In the genomic region with DNA sequence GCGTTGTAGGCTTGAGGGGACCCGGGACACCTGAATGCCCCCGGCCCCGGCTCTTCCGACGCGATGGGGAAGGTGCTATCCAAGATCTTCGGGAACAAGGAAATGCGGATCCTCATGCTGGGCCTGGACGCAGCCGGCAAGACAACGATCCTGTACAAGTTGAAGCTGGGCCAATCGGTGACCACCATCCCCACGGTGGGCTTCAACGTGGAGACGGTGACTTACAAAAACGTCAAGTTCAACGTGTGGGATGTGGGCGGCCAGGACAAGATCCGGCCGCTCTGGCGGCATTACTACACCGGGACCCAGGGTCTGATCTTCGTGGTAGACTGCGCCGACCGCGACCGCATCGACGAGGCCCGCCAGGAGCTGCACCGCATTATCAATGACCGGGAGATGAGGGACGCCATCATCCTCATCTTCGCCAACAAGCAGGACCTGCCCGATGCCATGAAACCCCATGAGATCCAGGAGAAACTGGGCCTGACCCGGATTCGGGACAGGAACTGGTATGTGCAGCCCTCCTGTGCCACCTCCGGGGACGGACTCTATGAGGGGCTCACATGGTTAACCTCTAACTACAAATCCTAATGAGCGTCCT, we compare ENCODE assay signal across 8 mouse cellular contexts. TPM values are rescaled to one million over a fixed set of nuclear protein-coding genes. Genes with fewer than 3 reads are reported as not detected.
DNase-seq lines count a peak whose midpoint lies in the region; ATAC-seq lines count a peak whose summit lies in the region.

No protein-coding gene starts in this region.

- peak overlapping the region; percentile 76 for H3K4me3 ChIP-seq in brown adipose tissue, adult 24 weeks (ENCODE audit: insufficient read depth, low read depth, low read length)
- peak overlapping the region; percentile 95 for H3K4me3 ChIP-seq in hindbrain, embryonic 15.5 days
- peak overlapping the region; percentile 99 for H3K4me3 ChIP-seq in liver, embryonic 15.5 days (replicated peaks)
- peak overlapping the region; percentile 99 for H3K4me3 ChIP-seq in neural tube, embryonic 12.5 days

- under 1% methylated on average over 42 of the region's 42 CpGs for WGBS in hindbrain, embryonic 15.5 days
- under 1% methylated on average over 42 of the region's 42 CpGs for WGBS in liver, embryonic 15.5 days (ENCODE audit: insufficient replicate concordance)
- under 1% methylated on average over 42 of the region's 42 CpGs for WGBS in neural tube, embryonic 12.5 days

- peak; percentile 46 to 48 for DNase-seq in right cerebral cortex, postnatal 10 days (ENCODE audit: low spot score in 2 of 2)
- no peak for DNase-seq in right cerebral cortex, postnatal 25 days
- peak; percentile 10 to 11 for DNase-seq in frontal cortex, postnatal 36 days (ENCODE audit: low spot score in 2 of 2)
- no peak for DNase-seq in c-Kit-positive CD71-positive TER-119-positive erythroid progenitor cells, embryonic 14.5 days (ENCODE audit: low spot score)

- H3K4me2 ChIP-seq in hindbrain, embryonic 15.5 days = peak overlapping the region; percentile 98
- H3K4me2 ChIP-seq in liver, embryonic 15.5 days = peak overlapping the region; percentile 89
- H3K4me2 ChIP-seq in neural tube, embryonic 12.5 days (replicated peaks) = peak overlapping the region; percentile 95

- no peaks in the 10 kb centered on the region for H3K9me3 ChIP-seq in hindbrain, embryonic 15.5 days
- H3K9me3 ChIP-seq in liver, embryonic 15.5 days (replicated peaks) = no peaks in the 10 kb centered on the region
- no peaks in the 10 kb centered on the region for H3K9me3 ChIP-seq in neural tube, embryonic 12.5 days

- peak overlapping the region; percentile 93 for H3K27ac ChIP-seq in brown adipose tissue, adult 24 weeks (replicated peaks; ENCODE audit: low read depth, low read length)
- peak overlapping the region; percentile 92 for H3K27ac ChIP-seq in hindbrain, embryonic 15.5 days (replicated peaks)
- H3K27ac ChIP-seq in liver, embryonic 15.5 days (replicated peaks) = peak overlapping the region; percentile 99
- peak overlapping the region; percentile 82 for H3K27ac ChIP-seq in neural tube, embryonic 12.5 days

- no peaks in the 10 kb centered on the region; the same call in 1 of the 2 replicates for H3K4me1 ChIP-seq in brown adipose tissue, adult 24 weeks (ENCODE audit: control insufficient read depth, insufficient read depth, insufficient read length, low read length)
- peaks cover 33% of the 10 kb centered on the region for H3K4me1 ChIP-seq in hindbrain, embryonic 15.5 days (replicated peaks)
- H3K4me1 ChIP-seq in liver, embryonic 15.5 days (replicated peaks) = peaks cover 28% of the 10 kb centered on the region
- peaks cover 17% of the 10 kb centered on the region for H3K4me1 ChIP-seq in neural tube, embryonic 12.5 days

- no peaks in the 10 kb centered on the region for H3K36me3 ChIP-seq in hindbrain, embryonic 15.5 days
- H3K36me3 ChIP-seq in liver, embryonic 15.5 days (replicated peaks) = peaks cover 24% of the 10 kb centered on the region
- H3K36me3 ChIP-seq in neural tube, embryonic 12.5 days = no peaks in the 10 kb centered on the region

- peak; percentile 7; the same call in 1 of the 2 replicates for ATAC-seq in hindbrain, embryonic 15.5 days (ENCODE audit: low FRiP score, low read depth)
- peak; percentile 14 for ATAC-seq in liver, embryonic 15.5 days (ENCODE audit: insufficient read depth)
- no peak for ATAC-seq in neural tube, embryonic 12.5 days (ENCODE audit: low FRiP score, low read depth)

- H3K9ac ChIP-seq in hindbrain, embryonic 15.5 days = peak overlapping the region; percentile 94
- H3K9ac ChIP-seq in liver, embryonic 15.5 days = peak overlapping the region; percentile 100
- peak overlapping the region; percentile 99 for H3K9ac ChIP-seq in neural tube, embryonic 12.5 days

- 0 out of 2 replicates have a peak, but pooled peaks cover 2% of the 10 kb centered on the region for H3K27me3 ChIP-seq in hindbrain, embryonic 15.5 days
- H3K27me3 ChIP-seq in liver, embryonic 15.5 days = no peaks in the 10 kb centered on the region
- no peaks in the 10 kb centered on the region for H3K27me3 ChIP-seq in neural tube, embryonic 12.5 days (replicated peaks)

RNA-seq across cellular contexts. Expression of gene Gm9887, which starts 0.6 kb away (rescaled TPM):
- polyA plus RNA-seq in brown adipose tissue, adult 24 weeks (2012; ENCODE audit: insufficient read depth, insufficient read length, missing spikeins) = not detected in 2 replicates
- polyA plus RNA-seq in hindbrain, embryonic 15.5 days (2015; fragmentation: Nextera tagmentation; extraction: Ambion mirVana) = 0.89 and 1.5 TPM in 2 replicates
- polyA plus RNA-seq in liver, embryonic 15.5 days (2015; fragmentation: Nextera tagmentation; extraction: Ambion mirVana) = 0.56 and 1.2 TPM in 2 replicates
- 2.0 and 2.4 TPM in 2 replicates for polyA plus RNA-seq in neural tube, embryonic 12.5 days (2016; fragmentation: Nextera tagmentation; extraction: Ambion mirVana)

RNA-seq across cellular contexts. Expression of gene Arf6, which starts 0.9 kb away (rescaled TPM):
- 43.2 and 49.8 TPM in 2 replicates for polyA plus RNA-seq in brown adipose tissue, adult 24 weeks (2012; ENCODE audit: insufficient read depth, insufficient read length, missing spikeins)
- polyA plus RNA-seq in hindbrain, embryonic 15.5 days (2015; fragmentation: Nextera tagmentation; extraction: Ambion mirVana) = 30.8 and 30.9 TPM in 2 replicates
- polyA plus RNA-seq in liver, embryonic 15.5 days (2015; fragmentation: Nextera tagmentation; extraction: Ambion mirVana) = 33.0 and 33.3 TPM in 2 replicates
- 57.6 and 60.3 TPM in 2 replicates for polyA plus RNA-seq in neural tube, embryonic 12.5 days (2016; fragmentation: Nextera tagmentation; extraction: Ambion mirVana)

RNA-seq across cellular contexts. Expression of gene Nemf, which starts 15.9 kb away (rescaled TPM):
- 16.5 and 33.9 TPM in 2 replicates for polyA plus RNA-seq in brown adipose tissue, adult 24 weeks (2012; ENCODE audit: insufficient read depth, insufficient read length, missing spikeins)
- polyA plus RNA-seq in hindbrain, embryonic 15.5 days (2015; fragmentation: Nextera tagmentation; extraction: Ambion mirVana) = 84.0 and 87.4 TPM in 2 replicates
- 33.1 and 35.3 TPM in 2 replicates for polyA plus RNA-seq in liver, embryonic 15.5 days (2015; fragmentation: Nextera tagmentation; extraction: Ambion mirVana)
- polyA plus RNA-seq in neural tube, embryonic 12.5 days (2016; fragmentation: Nextera tagmentation; extraction: Ambion mirVana) = 89.2 and 96.3 TPM in 2 replicates

Comparison
In these comparisons a context has a peak if more than half of its experiments do, and no peak if none do; other contexts are left out.
1. DNase-seq: peak in right cerebral cortex, postnatal 10 days (2 of 2) and frontal cortex, postnatal 36 days (2 of 2); none in right cerebral cortex, postnatal 25 days (single experiment) and c-Kit-positive CD71-positive TER-119-positive erythroid progenitor cells, embryonic 14.5 days (single experiment).
2. Peak in every context shown above with its lines, with median percentiles within 50 percentile points of each other: H3K27ac ChIP-seq, H3K4me3 ChIP-seq, H3K4me2 ChIP-seq and H3K9ac ChIP-seq.